Mouse (Mus musculus) liver, embryonic 11.5 days (tissue): ENCODE measurements around the gene BC028528. TPM values are rescaled to one million over a fixed set of nuclear protein-coding genes. Genes with fewer than 3 reads are reported as not detected.

ENCODE experiments used
- ATAC-seq: fragments of 200-750 bp; cut with Nextera tagmentation; replicated peaks from 2 replicates; pipeline ENCODE4 v1.8.0; 2017; ENCODE audit warnings: moderate number of reproducible peaks, mild to moderate bottlenecking, moderate TSS enrichment, moderate library complexity; ENCODE audit not compliant: low FRiP score
- DNase-seq: peaks from one replicate; pipeline ENCODE4 v3.0.0-alpha.2; 2017; ENCODE audit warnings: low spot score
- H3K27ac ChIP-seq: fragments of 300-500 bp; sonication (generic); 2 replicates; pipeline ENCODE4 v1.5.1; 2014; ENCODE audit warnings: mild to moderate bottlenecking, low read depth, low read length, control low read depth
- H3K27me3 ChIP-seq: fragments of 300-500 bp; sonication (generic); replicated peaks from 2 replicates; pipeline ENCODE4 v1.6.1; 2014; ENCODE audit warnings: low read length, mixed read lengths; ENCODE audit not compliant: control insufficient read depth, insufficient read depth
- H3K36me3 ChIP-seq: fragments of 300-500 bp; sonication (generic); 2 replicates; pipeline ENCODE4 v1.6.1; 2014; ENCODE audit warnings: mild to moderate bottlenecking, low read length, moderate library complexity, mixed read lengths; ENCODE audit not compliant: control insufficient read depth, insufficient read depth
- H3K4me1 ChIP-seq: fragments of 300-500 bp; sonication (generic); replicated peaks from 2 replicates; pipeline ENCODE4 v1.6.1; 2014; ENCODE audit warnings: low read length, mixed read lengths; ENCODE audit not compliant: control insufficient read depth, insufficient read depth
- H3K4me2 ChIP-seq: fragments of 300-500 bp; sonication (generic); 2 replicates; pipeline ENCODE4 v1.6.1; 2014; ENCODE audit warnings: mild to moderate bottlenecking, control low read depth, moderate library complexity
- H3K4me3 ChIP-seq: fragments of 300-500 bp; sonication (generic); 2 replicates; pipeline ENCODE4 v1.5.1; 2014; ENCODE audit warnings: low read depth, low read length, control low read depth
- H3K9ac ChIP-seq: fragments of 300-500 bp; sonication (generic); 2 replicates; pipeline ENCODE4 v1.6.1; 2014; ENCODE audit warnings: low read depth, low read length, control low read depth
- H3K9me3 ChIP-seq: fragments of 300-500 bp; sonication (generic); 2 replicates; pipeline ENCODE4 v1.6.1; 2016; ENCODE audit warnings: low read length, inconsistent platforms, mixed read lengths; ENCODE audit not compliant: control insufficient read depth
- WGBS: fragments of 180-500 bp; shearing (Covaris S2); extraction: QIAGEN DNeasy Blood & Tissue Kit; methylation state at CpG from one replicate; pipeline ENCODE4 v1.1.7; 2014; 5-methylcytosine and 5-hydroxymethylcytosine counted together
- polyA plus RNA-seq: library from polyadenylated mRNA; unstranded; fragments of >200 nt; fragmentation: Nextera tagmentation; extraction: Ambion mirVana; gene quantifications from 2 replicates; pipeline ENCODE4 v1.2.1, GENCODE M21; 2014

BC028528 gene
- polyA plus RNA-seq, 1 experiment from 2014 or later = 13.5 TPM

GRCm38 (mm10) chr3:95916760-95917159 is 25.0 kb upstream of the BC028528 start:
- no peak overlapping the region for H3K4me2 ChIP-seq
- H3K36me3 ChIP-seq = no peaks in the 10 kb centered on the region
- H3K4me1 ChIP-seq = no peaks in the 10 kb centered on the region
- ATAC-seq (no peak), DNase-seq (no peak)
- H3K9ac ChIP-seq = no peak overlapping the region
- no peak overlapping the region for H3K4me3 ChIP-seq
- no peak overlapping the region for H3K27ac ChIP-seq
- 66% methylated on average over 7 of the region's 7 CpGs for WGBS
- H3K9me3 ChIP-seq = no peaks in the 10 kb centered on the region
- no peaks in the 10 kb centered on the region for H3K27me3 ChIP-seq

- no peak for DNase-seq
- Histone ChIP-seq H3K9ac (no peak overlapping the region), H3K4me3 (no peak overlapping the region), H3K9me3 (no peaks in the 10 kb centered on the region), H3K4me1 (no peaks in the 10 kb centered on the region), H3K36me3 (no peaks in the 10 kb centered on the region), H3K4me2 (no peak overlapping the region), H3K27me3 (no peaks in the 10 kb centered on the region), H3K27ac (no peak overlapping the region)
- 48% methylated on average over 4 of the region's 4 CpGs for WGBS
- ATAC-seq = no peak
Observed at GRCm38 (mm10) chr3:95914706-95915105, 22.9 kb upstream of the BC028528 start.

DNA sequence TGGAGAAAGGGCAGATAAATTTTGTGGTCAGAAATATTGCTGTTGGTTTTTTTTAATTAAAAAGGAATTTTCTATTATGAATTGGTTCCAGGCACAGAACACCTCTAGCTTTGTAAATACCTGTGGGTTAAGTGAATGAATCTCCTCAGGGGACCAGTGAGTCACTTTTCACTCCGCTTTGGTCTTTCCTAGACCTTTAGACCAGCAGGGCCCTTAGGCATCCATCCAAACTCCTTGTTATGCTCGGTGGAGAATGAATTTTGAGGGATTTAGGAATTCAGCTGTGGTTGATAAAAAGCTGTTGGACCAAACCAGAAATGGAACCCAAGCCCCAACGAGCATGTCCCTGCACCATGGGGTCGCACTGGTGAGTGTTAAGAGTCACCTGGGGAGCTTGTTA is 15.8 kb upstream of the BC028528 start:
- Histone ChIP-seq H3K4me3 (no peak overlapping the region), H3K4me2 (no peak overlapping the region), H3K9ac (no peak overlapping the region), H3K36me3 (no peaks in the 10 kb centered on the region), H3K4me1 (peaks cover 15% of the 10 kb centered on the region), H3K27me3 (peaks cover 18% of the 10 kb centered on the region), H3K27ac (no peak overlapping the region), H3K9me3 (no peaks in the 10 kb centered on the region)
- 52% methylated on average over 4 of the region's 4 CpGs for WGBS
- DNase-seq = no peak
- ATAC-seq = no peak

DNA sequence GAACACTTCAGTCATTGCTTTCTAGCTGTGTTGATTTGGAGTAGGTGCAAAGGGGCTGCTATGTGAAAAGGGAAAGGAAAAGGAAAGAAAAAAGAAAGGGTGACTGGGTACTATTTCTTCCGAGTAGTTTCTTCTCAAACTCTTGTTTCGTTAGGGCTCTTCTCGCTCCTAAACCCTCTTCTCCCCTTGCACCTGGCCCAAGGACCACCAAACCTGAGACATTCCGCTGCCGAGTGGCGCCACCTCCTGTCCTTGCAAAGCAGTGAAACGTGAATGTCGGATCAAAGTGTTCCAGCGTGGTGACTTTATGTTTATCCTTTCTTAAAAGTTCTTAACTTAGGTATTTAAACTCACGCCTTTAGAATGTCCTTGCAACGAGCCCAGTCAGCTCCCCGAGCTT is 15.1 kb upstream of the BC028528 start:
- peak overlapping the region; percentile 31 for H3K4me3 ChIP-seq
- H3K4me2 ChIP-seq = peak overlapping the region; percentile 75
- no peaks in the 10 kb centered on the region for H3K9me3 ChIP-seq
- DNase-seq (peak; percentile 56), ATAC-seq (no peak)
- under 1% methylated on average over 12 of the region's 12 CpGs for WGBS
- H3K27ac ChIP-seq = no peak overlapping the region
- H3K36me3 ChIP-seq = no peaks in the 10 kb centered on the region
- H3K27me3 ChIP-seq = peaks cover 24% of the 10 kb centered on the region
- no peak overlapping the region for H3K9ac ChIP-seq
- peaks cover 15% of the 10 kb centered on the region for H3K4me1 ChIP-seq

- Histone ChIP-seq H3K27ac (peak overlapping the region; percentile 83; the same call in 1 of the 2 replicates), H3K9me3 (no peaks in the 10 kb centered on the region), H3K9ac (peak overlapping the region; percentile 55; the same call in 1 of the 2 replicates), H3K27me3 (peaks cover 27% of the 10 kb centered on the region), H3K36me3 (no peaks in the 10 kb centered on the region), H3K4me1 (peaks cover 15% of the 10 kb centered on the region), H3K4me2 (peak overlapping the region; percentile 75), H3K4me3 (peak overlapping the region; percentile 45)
- ATAC-seq = 0 out of 2 replicates have a peak, but pooled peaks have one; percentile 44
- peak; percentile 55 for DNase-seq
- WGBS = 1% methylated on average over 12 of the region's 12 CpGs
Observed at GRCm38 (mm10) chr3:95905940-95906492, 14.2 kb upstream of the BC028528 start.

- Histone ChIP-seq H3K27me3 (peaks cover 27% of the 10 kb centered on the region), H3K4me2 (peak overlapping the region; percentile 75), H3K9ac (peak overlapping the region; percentile 55), H3K9me3 (no peaks in the 10 kb centered on the region), H3K4me1 (peaks cover 15% of the 10 kb centered on the region), H3K27ac (peak overlapping the region; percentile 83), H3K36me3 (no peaks in the 10 kb centered on the region), H3K4me3 (peak overlapping the region; percentile 45)
- ATAC-seq (peak; percentile 49; the same call in 1 of the 2 replicates), DNase-seq (peak; percentile 68)
- under 1% methylated on average over 18 of the region's 18 CpGs for WGBS
Observed at GRCm38 (mm10) chr3:95905146-95905939, 13.5 kb upstream of the BC028528 start.

DNA sequence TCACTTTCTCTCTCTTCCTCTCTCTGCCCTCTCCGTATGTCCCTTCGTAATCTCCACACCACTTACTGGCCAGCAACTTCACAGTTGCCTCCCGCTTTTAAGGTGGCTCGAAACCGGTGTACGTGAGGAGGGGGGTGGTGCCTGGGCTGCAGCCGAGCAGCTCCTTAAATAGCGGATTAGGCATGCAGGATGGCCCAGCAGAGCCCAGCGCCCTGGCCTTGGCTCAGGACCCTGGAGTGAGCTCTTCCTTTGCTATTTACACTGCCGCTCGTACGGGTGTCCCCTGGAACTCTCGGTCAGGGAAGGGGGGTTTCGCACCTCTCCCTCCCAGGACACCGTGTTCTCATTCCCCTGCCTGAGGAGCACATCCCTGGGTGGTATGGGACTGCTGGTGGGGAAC is 12.8 kb upstream of the BC028528 start, which contains the start of gene Car14:
Gene Car14, minus strand, starts transcription at position 124 of the 400 bp plus-strand sequence.
- Histone ChIP-seq H3K27ac (peak within 1 kb of the TSS; percentile 83), H3K4me2 (peak within 1 kb of the TSS; percentile 75), H3K4me3 (peak within 1 kb of the TSS; percentile 45), H3K9ac (peak within 1 kb of the TSS; percentile 55), H3K36me3 (no peaks in the 10 kb centered on the region), H3K4me1 (peaks cover 15% of the 10 kb centered on the region), H3K27me3 (peaks cover 27% of the 10 kb centered on the region), H3K9me3 (no peaks in the 10 kb centered on the region)
- DNase-seq = peak; percentile 55
- ATAC-seq = no peak
- WGBS = 4% methylated on average over 15 of the region's 15 CpGs

GRCm38 (mm10) chr3:95903753-95904502 is 12.1 kb upstream of the BC028528 start:
- ATAC-seq = peak; percentile 56; the same call in 1 of the 2 replicates
- H3K4me3 ChIP-seq = peak overlapping the region; percentile 45
- H3K27me3 ChIP-seq = peaks cover 27% of the 10 kb centered on the region
- 10% methylated on average over 15 of the region's 15 CpGs for WGBS
- peak overlapping the region; percentile 83 for H3K27ac ChIP-seq
- H3K36me3 ChIP-seq = no peaks in the 10 kb centered on the region
- peaks cover 15% of the 10 kb centered on the region for H3K4me1 ChIP-seq
- H3K4me2 ChIP-seq = peak overlapping the region; percentile 75
- peak overlapping the region; percentile 55 for H3K9ac ChIP-seq
- H3K9me3 ChIP-seq = no peaks in the 10 kb centered on the region
- DNase-seq = no peak
